Mouse (Mus musculus) lung, embryonic 14.5 days (tissue): ENCODE measurements around the gene Gadd45g. TPM values are rescaled to one million over a fixed set of nuclear protein-coding genes. Genes with fewer than 3 reads are reported as not detected.
"Not testable (repeated sequence)": the region's sequence is repeated elsewhere in the genome, so short reads cannot be mapped to it uniquely, and the experiment has no call there.

ENCODE experiments used
- ATAC-seq: fragments of 200-750 bp; cut with Nextera tagmentation; 2 replicates; pipeline ENCODE4 v1.8.0; 2017; ENCODE audit warnings: mild to moderate bottlenecking, moderate TSS enrichment, moderate library complexity; ENCODE audit not compliant: insufficient read depth
- DNase-seq: peaks from one replicate; pipeline ENCODE4 v3.0.0-alpha.2; 2015
- H3K27ac ChIP-seq: fragments of 300-500 bp; sonication (generic); 2 replicates; pipeline ENCODE4 v1.5.1; 2014; ENCODE audit warnings: low read depth, mild to moderate bottlenecking, moderate library complexity
- H3K27me3 ChIP-seq: fragments of 300-500 bp; sonication (generic); 2 replicates; pipeline ENCODE4 v1.6.1; 2014; ENCODE audit warnings: low read length, control low read depth; ENCODE audit not compliant: insufficient read depth
- H3K36me3 ChIP-seq: fragments of 300-500 bp; sonication (generic); 2 replicates; pipeline ENCODE4 v1.6.1; 2014; ENCODE audit warnings: control low read depth; ENCODE audit not compliant: insufficient read depth
- H3K4me1 ChIP-seq: fragments of 300-500 bp; sonication (generic); 2 replicates; pipeline ENCODE4 v1.6.1; 2014; ENCODE audit warnings: antibody characterized with exemption, control low read depth; ENCODE audit not compliant: insufficient read depth
- H3K4me2 ChIP-seq: fragments of 300-500 bp; sonication (generic); 2 replicates; pipeline ENCODE4 v1.6.1; 2014; ENCODE audit warnings: mild to moderate bottlenecking
- H3K4me3 ChIP-seq: fragments of 300-500 bp; sonication (generic); 2 replicates; pipeline ENCODE4 v1.5.1; 2014; ENCODE audit warnings: low read depth, low read length
- H3K9ac ChIP-seq: fragments of 300-500 bp; sonication (generic); 2 replicates; pipeline ENCODE4 v1.6.1; 2014
- H3K9me3 ChIP-seq: fragments of 300-500 bp; sonication (generic); 2 replicates; pipeline ENCODE4 v1.6.1; 2016; ENCODE audit warnings: low read depth, low read length, control low read depth
- CTCF ChIP-seq: IDR thresholded peaks from 2 replicates; pipeline ENCODE4 v1.5.1; 2016; ENCODE audit warnings: antibody characterized with exemption, low read depth
- WGBS: fragments of 180-500 bp; shearing (Covaris S2); extraction: QIAGEN DNeasy Blood & Tissue Kit; methylation state at CpG from one replicate; pipeline ENCODE4 v1.1.7; 2014; 5-methylcytosine and 5-hydroxymethylcytosine counted together
- polyA plus RNA-seq: library from polyadenylated mRNA; unstranded; fragments of >200 nt; fragmentation: Nextera tagmentation; extraction: Ambion mirVana; gene quantifications from 2 replicates; pipeline ENCODE4 v1.2.1, GENCODE M21; 2014

Gadd45g gene
- polyA plus RNA-seq, 1 experiment from 2014 or later, result 26.1 TPM

- 59% methylated on average over 8 of the region's 8 CpGs for WGBS
- not testable (repeated sequence) for H3K4me3 ChIP-seq, DNase-seq, H3K36me3 ChIP-seq, H3K27me3 ChIP-seq, H3K9ac ChIP-seq, ATAC-seq, H3K9me3 ChIP-seq, H3K4me2 ChIP-seq, H3K4me1 ChIP-seq, H3K27ac ChIP-seq
- peak; percentile 23 for TF ChIP-seq CTCF
Observed at GRCm38 (mm10) chr13:51834024-51834423, 12.5 kb upstream of the Gadd45g start.

- Histone ChIP-seq H3K4me1 (no peaks in the 10 kb centered on the region), H3K4me2 (no peak overlapping the region), H3K36me3 (no peaks in the 10 kb centered on the region), H3K27me3 (no peaks in the 10 kb centered on the region), H3K4me3 (no peak overlapping the region), H3K9ac (no peak overlapping the region), H3K9me3 (no peaks in the 10 kb centered on the region), H3K27ac (no peak overlapping the region)
- 31% methylated on average over 2 of the region's 2 CpGs for WGBS
- no peak for DNase-seq
- ATAC-seq, result no peak
- no peak for TF ChIP-seq CTCF
Observed at GRCm38 (mm10) chr13:51834520-51834919, 12.0 kb upstream of the Gadd45g start.

DNA sequence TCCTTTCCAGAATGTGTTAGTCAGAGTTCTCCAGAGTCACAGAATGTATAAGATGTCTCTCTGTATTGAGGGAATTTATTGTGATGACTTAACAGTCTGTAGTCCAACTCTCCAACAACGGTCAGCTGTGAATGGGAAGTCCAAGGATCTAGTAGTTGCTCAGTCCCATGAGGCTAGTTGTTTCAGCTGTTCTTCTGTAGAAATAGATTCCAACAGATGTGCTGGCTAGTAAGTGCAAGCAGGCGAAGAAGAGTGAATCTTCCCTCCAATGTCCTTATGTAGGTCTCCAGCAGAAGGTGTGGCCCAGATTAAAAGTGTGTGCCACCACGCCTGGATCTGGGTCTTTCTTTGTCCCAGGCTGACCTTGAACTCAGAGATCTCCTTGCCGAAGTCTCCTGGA is 11.3 kb upstream of the Gadd45g start:
- H3K36me3 ChIP-seq, H3K9me3 ChIP-seq, H3K9ac ChIP-seq, H3K4me1 ChIP-seq, ATAC-seq, H3K27me3 ChIP-seq, H3K4me2 ChIP-seq, H3K4me3 ChIP-seq, H3K27ac ChIP-seq, DNase-seq: not testable (repeated sequence)
- 83% methylated on average over 4 of the region's 4 CpGs for WGBS

GRCm38 (mm10) chr13:51837402-51837801 is 9.1 kb upstream of the Gadd45g start:
- Histone ChIP-seq H3K27me3 (peaks cover 22% of the 10 kb centered on the region; the same call in 1 of the 2 replicates), H3K9ac (no peak overlapping the region), H3K4me3 (no peak overlapping the region), H3K9me3 (no peaks in the 10 kb centered on the region), H3K4me2 (no peak overlapping the region), H3K27ac (no peak overlapping the region), H3K36me3 (no peaks in the 10 kb centered on the region), H3K4me1 (no peaks in the 10 kb centered on the region)
- DNase-seq (no peak), ATAC-seq (no peak)
- no peak for TF ChIP-seq CTCF
- 7% methylated on average over 5 of the region's 5 CpGs for WGBS

DNA sequence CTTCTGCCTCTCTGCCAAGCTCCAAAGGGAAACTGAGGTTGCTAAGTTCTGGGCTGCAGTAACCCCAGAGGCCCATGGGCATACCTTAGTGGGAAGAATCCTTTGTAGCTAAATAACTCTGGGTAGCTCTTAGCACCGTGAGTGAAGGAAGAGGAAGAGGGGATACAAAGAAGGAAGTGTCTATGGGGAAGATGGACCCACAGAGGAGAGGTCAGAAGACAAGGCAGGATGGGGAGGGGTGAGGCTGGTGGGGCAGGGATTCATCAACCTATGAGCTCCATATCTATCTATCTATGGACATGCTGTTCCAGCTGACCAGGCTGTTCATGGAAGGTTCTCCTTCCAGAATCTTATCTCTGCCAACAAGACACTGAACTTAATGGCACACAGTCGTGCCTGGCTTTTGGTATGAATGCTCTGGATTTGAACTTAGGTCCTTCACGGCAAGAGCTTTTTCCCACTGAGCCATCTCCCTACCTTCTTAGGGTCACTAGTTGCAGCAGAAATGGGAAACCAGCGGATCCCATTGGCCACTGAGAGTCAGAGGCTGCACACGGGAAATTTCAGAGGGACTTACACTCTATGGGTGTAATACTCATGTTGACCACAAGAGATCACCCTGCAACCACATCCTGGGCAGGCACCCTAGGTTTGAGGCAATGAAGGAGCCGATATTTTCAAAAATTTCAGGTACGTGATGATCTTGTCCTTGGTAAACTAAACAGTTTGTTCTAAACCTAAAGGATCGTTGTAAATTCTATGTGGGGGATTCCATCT is 7.0 kb upstream of the Gadd45g start:
- H3K27me3 ChIP-seq, result peaks cover 22% of the 10 kb centered on the region; the same call in 1 of the 2 replicates
- no peaks in the 10 kb centered on the region for H3K36me3 ChIP-seq
- WGBS, result 17% methylated on average over 8 of the region's 8 CpGs
- peak; percentile 97 for TF ChIP-seq CTCF
- DNase-seq (peak; percentile 86), ATAC-seq (no peak)
- no peak overlapping the region for H3K4me2 ChIP-seq
- no peaks in the 10 kb centered on the region for H3K9me3 ChIP-seq
- H3K27ac ChIP-seq, result no peak overlapping the region
- H3K9ac ChIP-seq, result no peak overlapping the region
- no peaks in the 10 kb centered on the region for H3K4me1 ChIP-seq
- H3K4me3 ChIP-seq, result no peak overlapping the region

DNA sequence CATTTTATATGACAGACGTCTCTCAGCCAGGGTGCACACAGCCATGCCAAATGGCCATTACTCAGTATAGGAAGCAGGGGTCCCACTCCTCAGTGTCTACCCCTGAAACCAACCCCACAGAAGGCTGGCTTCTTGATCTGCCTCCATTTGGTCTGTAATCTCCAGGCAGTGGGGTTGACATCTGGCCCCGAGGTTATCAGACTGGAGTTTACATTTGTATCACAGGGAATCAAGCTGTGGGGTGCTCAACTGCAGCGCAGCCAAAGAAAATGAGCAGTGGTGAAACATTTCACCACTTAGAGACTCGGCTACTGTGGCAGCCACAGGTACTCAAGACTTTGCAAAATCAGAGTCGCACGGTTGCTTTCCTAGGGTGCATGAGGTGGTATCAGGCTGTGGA is 5.8 kb upstream of the Gadd45g start:
- no peak overlapping the region for H3K9ac ChIP-seq
- no peak overlapping the region for H3K4me3 ChIP-seq
- ATAC-seq (no peak), DNase-seq (no peak)
- no peak for TF ChIP-seq CTCF
- WGBS, result 25% methylated on average over 6 of the region's 6 CpGs
- H3K27ac ChIP-seq, result no peak overlapping the region
- H3K27me3 ChIP-seq, result peaks cover 22% of the 10 kb centered on the region; the same call in 1 of the 2 replicates
- no peak overlapping the region for H3K4me2 ChIP-seq
- H3K9me3 ChIP-seq, result no peaks in the 10 kb centered on the region
- no peaks in the 10 kb centered on the region for H3K4me1 ChIP-seq
- H3K36me3 ChIP-seq, result no peaks in the 10 kb centered on the region

- DNase-seq (no peak), ATAC-seq (no peak)
- no peaks in the 10 kb centered on the region for H3K9me3 ChIP-seq
- H3K27ac ChIP-seq, result no peak overlapping the region
- no peak overlapping the region for H3K4me3 ChIP-seq
- no peak for TF ChIP-seq CTCF
- peaks cover 22% of the 10 kb centered on the region; the same call in 1 of the 2 replicates for H3K27me3 ChIP-seq
- WGBS, result 19% methylated on average over 12 of the region's 12 CpGs
- peak overlapping the region; percentile 41 for H3K4me2 ChIP-seq
- H3K4me1 ChIP-seq, result no peaks in the 10 kb centered on the region
- no peaks in the 10 kb centered on the region for H3K36me3 ChIP-seq
- no peak overlapping the region for H3K9ac ChIP-seq
Observed at GRCm38 (mm10) chr13:51841541-51842115, 4.8 kb upstream of the Gadd45g start.
